In genomic region chr2:102399864-102400604, GRCm38 (mm10) we compare ENCODE assay signal across 8 mouse cellular contexts. TPM values are rescaled to one million over a fixed set of nuclear protein-coding genes. Genes with fewer than 3 reads are reported as not detected.
DNase-seq lines count a peak whose midpoint lies in the region; ATAC-seq and TF ChIP-seq lines count a peak whose summit lies in the region.

No protein-coding gene starts in this region.

- intact Hi-C loops in heart, postnatal 10 days (cut with DNase I): no loop called here

- H3K27me3 ChIP-seq in heart, embryonic 11.5 days (ENCODE audit: control insufficient read depth, insufficient read depth, low read length): no peaks in the 10 kb centered on the region
- no peaks in the 10 kb centered on the region for H3K27me3 ChIP-seq in CH12.LX (replicated peaks)
- H3K27me3 ChIP-seq in forebrain, embryonic 13.5 days: no peaks in the 10 kb centered on the region; the same call in 1 of the 2 replicates
- no peaks in the 10 kb centered on the region for H3K27me3 ChIP-seq in liver, embryonic 13.5 days

- DNase-seq in heart, postnatal 10 days: no peak
- DNase-seq in CH12.LX (ENCODE audit: extremely low read depth): peak; percentile 45
- no peak for DNase-seq in liver, embryonic 13.5 days
- DNase-seq in urinary bladder, adult 18-20 months (ENCODE audit: low spot score in 2 of 2): no peak
- DNase-seq in frontal cortex, adult 2 months (ENCODE audit: extremely low spot score in 1 of 2, low spot score in 1 of 2): no peak
- DNase-seq in ovary, adult 18-20 months (ENCODE audit: low spot score): no peak

- peak overlapping the region; percentile 69 for H3K4me3 ChIP-seq in heart, embryonic 11.5 days (ENCODE audit: low read depth, low read length)
- peak overlapping the region; percentile 51 to 94 (median 61) for H3K4me3 ChIP-seq in CH12.LX (replicated peaks in 1 of 3; ENCODE audit: low read depth in 2 of 3, low read length in 2 of 3, poor library complexity in 1 of 3)
- H3K4me3 ChIP-seq in forebrain, embryonic 13.5 days: peak overlapping the region; percentile 76
- peak overlapping the region; percentile 70 for H3K4me3 ChIP-seq in liver, embryonic 13.5 days (replicated peaks)

- peak overlapping the region; percentile 95 for H3K27ac ChIP-seq in heart, embryonic 11.5 days (ENCODE audit: low read depth, low read length)
- peak overlapping the region; percentile 81 for H3K27ac ChIP-seq in CH12.LX (ENCODE audit: insufficient read depth, low read depth)
- H3K27ac ChIP-seq in forebrain, embryonic 13.5 days: peak overlapping the region; percentile 94
- H3K27ac ChIP-seq in liver, embryonic 13.5 days: peak overlapping the region; percentile 82

- TF ChIP-seq EP300 in CH12.LX (IDR thresholded peaks at IDR 0.05; ENCODE audit: low read length): no peak

- H3K4me2 ChIP-seq in heart, embryonic 11.5 days: peak overlapping the region; percentile 77
- peak overlapping the region; percentile 80 for H3K4me2 ChIP-seq in CH12.LX (ENCODE audit: insufficient read depth, low read depth, poor library complexity, severe bottlenecking)
- peak overlapping the region; percentile 83 for H3K4me2 ChIP-seq in forebrain, embryonic 13.5 days
- peak overlapping the region; percentile 86 for H3K4me2 ChIP-seq in liver, embryonic 13.5 days

- H3K4me1 ChIP-seq in heart, embryonic 11.5 days (ENCODE audit: control insufficient read depth, insufficient read depth, low read length): peaks cover 10% of the 10 kb centered on the region
- H3K4me1 ChIP-seq in CH12.LX (ENCODE audit: control insufficient read depth in 1 of 2, insufficient read depth in 2 of 2): peaks cover 17 to 31% of the 10 kb centered on the region in 2 experiments
- peaks cover 28% of the 10 kb centered on the region for H3K4me1 ChIP-seq in forebrain, embryonic 13.5 days
- peaks cover 43% of the 10 kb centered on the region for H3K4me1 ChIP-seq in liver, embryonic 13.5 days (replicated peaks)

- no peak for ATAC-seq in heart, embryonic 11.5 days (replicated peaks; ENCODE audit: insufficient number of reproducible peaks, low FRiP score, low TSS enrichment)
- peak; percentile 0; the same call in 1 of the 2 replicates for ATAC-seq in forebrain, embryonic 13.5 days
- ATAC-seq in liver, embryonic 13.5 days (ENCODE audit: low read depth): no peak

- no peak for TF ChIP-seq POLR2A in CH12.LX (IDR thresholded peaks at IDR 0.05; ENCODE audit: low read depth, low read length)

- in situ Hi-C loops in CH12.LX (cut with MboI; ENCODE audit: low pct_ligation_motif_present, low pct_unique_long_range_greater_than_20kb, low sequenced_read_pairs): no loop called here

- WGBS in heart, embryonic 11.5 days (ENCODE audit: insufficient replicate concordance): 37% methylated on average over 47 of the region's 48 CpGs
- 40% methylated on average over 48 of the region's 48 CpGs for WGBS in forebrain, embryonic 13.5 days
- 34% methylated on average over 48 of the region's 48 CpGs for WGBS in liver, embryonic 13.5 days (ENCODE audit: insufficient replicate concordance)

- no peaks in the 10 kb centered on the region for H3K9me3 ChIP-seq in heart, embryonic 11.5 days (replicated peaks; ENCODE audit: control insufficient read depth, low read length)
- H3K9me3 ChIP-seq in CH12.LX (replicated peaks; ENCODE audit: low read length): no peaks in the 10 kb centered on the region
- no peaks in the 10 kb centered on the region for H3K9me3 ChIP-seq in forebrain, embryonic 13.5 days (replicated peaks)
- no peaks in the 10 kb centered on the region for H3K9me3 ChIP-seq in liver, embryonic 13.5 days (replicated peaks)

- TF ChIP-seq CTCF in CH12.LX (conservative IDR thresholded peaks at IDR 0.05 in 1 of 2, IDR thresholded peaks at IDR 0.05 in 1 of 2; ENCODE audit: low read depth in 2 of 2, low read length in 2 of 2): no peak

- dilution Hi-C loops in CH12.LX (cut with MboI; ENCODE audit: extremely low pct_ligation_motif_present, extremely low pct_unique_long_range_greater_than_20kb, low sequenced_read_pairs): no loop called here

- TF ChIP-seq RAD21 in CH12.LX (IDR thresholded peaks at IDR 0.05; ENCODE audit: low read depth, low read length): no peak

- H3K36me3 ChIP-seq in heart, embryonic 11.5 days (ENCODE audit: control insufficient read depth, insufficient read depth, low read length): no peaks in the 10 kb centered on the region
- peaks cover 0 to 4% of the 10 kb centered on the region in 2 experiments for H3K36me3 ChIP-seq in CH12.LX (replicated peaks in 1 of 2; ENCODE audit: control insufficient read depth in 1 of 2, insufficient read depth in 1 of 2, low read length in 1 of 2)
- no peaks in the 10 kb centered on the region for H3K36me3 ChIP-seq in forebrain, embryonic 13.5 days (ENCODE audit: poor library complexity, severe bottlenecking)
- no peaks in the 10 kb centered on the region for H3K36me3 ChIP-seq in liver, embryonic 13.5 days

- peaks cover 37% of the 10 kb centered on the region for H3K79me2 ChIP-seq in CH12.LX (replicated peaks; ENCODE audit: control insufficient read depth, extremely low read depth, insufficient read depth, poor library complexity, severe bottlenecking)

- peak overlapping the region; percentile 91 for H3K9ac ChIP-seq in heart, embryonic 11.5 days (ENCODE audit: low read depth, low read length)
- H3K9ac ChIP-seq in CH12.LX (ENCODE audit: insufficient read depth, low read depth): peak overlapping the region; percentile 92
- peak overlapping the region; percentile 91 for H3K9ac ChIP-seq in forebrain, embryonic 13.5 days
- H3K9ac ChIP-seq in liver, embryonic 13.5 days: peak overlapping the region; percentile 79

TF ChIP-seq in CH12.LX, 34 proteins besides CTCF, POLR2A, EP300 and RAD21:
- TF ChIP-seq ZKSCAN1 (IDR thresholded peaks at IDR 0.05; ENCODE audit: borderline replicate concordance, low read depth, low read length) (no peak), TCF12 (IDR thresholded peaks at IDR 0.05; ENCODE audit: low read depth, low read length) (no peak), KAT2A (IDR thresholded peaks at IDR 0.05; ENCODE audit: insufficient replicate concordance, low read length) (no peak), MYC (IDR thresholded peaks at IDR 0.05; ENCODE audit: low read depth, low read length) (0 out of 2 replicates have a peak, but pooled peaks have one; percentile 16), MXI1 (IDR thresholded peaks at IDR 0.05; ENCODE audit: low read depth, low read length) (0 out of 2 replicates have a peak, but pooled peaks have one; percentile 13), HCFC1 (IDR thresholded peaks at IDR 0.05; ENCODE audit: low read depth, low read length) (no peak), ELF1 (IDR thresholded peaks at IDR 0.05; ENCODE audit: low read depth, low read length) (no peak), MEF2A (IDR thresholded peaks at IDR 0.05; ENCODE audit: borderline replicate concordance, low read depth, low read length) (no peak), JUND (conservative IDR thresholded peaks at IDR 0.05; ENCODE audit: low read depth, low read length) (no peak), NELFE (IDR thresholded peaks at IDR 0.05; ENCODE audit: low read depth, low read length) (no peak), USF1 (IDR thresholded peaks at IDR 0.05; ENCODE audit: low read depth, low read length) (no peak), JUN (IDR thresholded peaks at IDR 0.05; ENCODE audit: insufficient read depth, low read depth, low read length) (no peak), MAFK (IDR thresholded peaks at IDR 0.05; ENCODE audit: insufficient replicate concordance, low read length) (no peak)

RNA-seq across cellular contexts. Expression of gene Trim44, which starts 7.6 kb away (rescaled TPM):
- polyA plus RNA-seq in heart, embryonic 11.5 days (2014; fragmentation: Nextera tagmentation; extraction: Ambion mirVana): 29.7 and 30.7 TPM in 2 replicates
- 10 to 100 TPM; 38.6 to 40.6 TPM for total RNA-seq in heart, postnatal 10 days (2021)
- total RNA-seq in CH12.LX (2012; rRNA removed) (20.7 and 22.7 TPM in 2 replicates), CH12.LX (2014; rRNA removed) (26.9 and 28.0 TPM in 2 replicates)
- 77.5 and 80.9 TPM in 2 replicates for polyA plus RNA-seq in CH12.LX (2012; ENCODE audit: insufficient read length, low read depth)
- 32.5 and 36.5 TPM in 2 replicates for polyA plus RNA-seq in forebrain, embryonic 13.5 days (2015; fragmentation: Nextera tagmentation; extraction: Ambion mirVana)
- polyA plus RNA-seq in liver, embryonic 13.5 days (2015; fragmentation: Nextera tagmentation; extraction: Ambion mirVana): 5.9 and 8.0 TPM in 2 replicates
- polyA plus RNA-seq in frontal cortex, adult 2 months (2012; rRNA removed): 143 and 157 TPM in 2 replicates

RNA-seq across cellular contexts. Expression of gene Fjx1, which starts 52.3 kb away (rescaled TPM):
- 2.2 and 2.6 TPM in 2 replicates for polyA plus RNA-seq in heart, embryonic 11.5 days (2014; fragmentation: Nextera tagmentation; extraction: Ambion mirVana)
- total RNA-seq in heart, postnatal 10 days (2021): 1 to 10 TPM; 2.3 to 2.4 TPM
- 0.17 and 0.25 TPM in 2 replicates for total RNA-seq in CH12.LX (2012; rRNA removed)
- total RNA-seq in CH12.LX (2014; rRNA removed): 0.41 and 0.55 TPM in 2 replicates
- 0.43 and 0.53 TPM in 2 replicates for polyA plus RNA-seq in CH12.LX (2012; ENCODE audit: insufficient read length, low read depth)
- 24.2 and 25.5 TPM in 2 replicates for polyA plus RNA-seq in forebrain, embryonic 13.5 days (2015; fragmentation: Nextera tagmentation; extraction: Ambion mirVana)
- 0.66 and 0.82 TPM in 2 replicates for polyA plus RNA-seq in liver, embryonic 13.5 days (2015; fragmentation: Nextera tagmentation; extraction: Ambion mirVana)
- 73.3 and 79.8 TPM in 2 replicates for polyA plus RNA-seq in frontal cortex, adult 2 months (2012; rRNA removed)
